Mouse (Mus musculus) common myeloid progenitor, adult 5-6 weeks (primary cell): ENCODE measurements around the gene F3. TPM values are rescaled to one million over a fixed set of nuclear protein-coding genes. Genes with fewer than 3 reads are reported as not detected.

Source experiments
- ATAC-seq: replicated peaks from 2 replicates; pipeline ENCODE4 v1.8.0; 2016; ENCODE audit warnings: low read depth, mild to moderate bottlenecking, moderate TSS enrichment, inconsistent platforms; ENCODE audit not compliant: poor library complexity, severe bottlenecking
- total RNA-seq: library from RNA; stranded (forward); fragments of 200-1000, 187-1606 nt; gene quantifications from 2 replicates; pipeline ENCODE4 v1.2.3, GENCODE M21; 2017

F3 gene
- total RNA-seq, 1 experiment from 2014 or later = 1.5 TPM

- ATAC-seq = no peak
Observed at GRCm38 (mm10) chr3:121703880-121704243, 19.5 kb upstream of the F3 start.

- no peak for ATAC-seq
Observed at GRCm38 (mm10) chr3:121706087-121706486, 17.2 kb upstream of the F3 start.

GRCm38 (mm10) chr3:121707106-121707505, 16.2 kb upstream of the F3 start:
- ATAC-seq = no peak

GRCm38 (mm10) chr3:121710894-121711531, 12.3 kb upstream of the F3 start:
- ATAC-seq = no peak

- no peak for ATAC-seq
Observed at GRCm38 (mm10) chr3:121712222-121712621, 11.1 kb upstream of the F3 start.

GRCm38 (mm10) chr3:121713151-121713701, 10.1 kb upstream of the F3 start:
- peak; percentile 50 for ATAC-seq

- 0 out of 2 replicates have a peak, but pooled peaks have one; percentile 7 for ATAC-seq
Observed at GRCm38 (mm10) chr3:121713816-121714215, 9.5 kb upstream of the F3 start.

- no peak for ATAC-seq
Observed at GRCm38 (mm10) chr3:121714461-121714860, 8.9 kb upstream of the F3 start.

- no peak for ATAC-seq
Observed at GRCm38 (mm10) chr3:121715336-121715735, 8.0 kb upstream of the F3 start.

- ATAC-seq = no peak
Observed at GRCm38 (mm10) chr3:121715741-121716459, 7.4 kb upstream of the F3 start.

- no peak for ATAC-seq
Observed at GRCm38 (mm10) chr3:121716480-121716879, 6.9 kb upstream of the F3 start.

- no peak for ATAC-seq
Observed at GRCm38 (mm10) chr3:121718679-121719078, 4.7 kb upstream of the F3 start.

- ATAC-seq = no peak
Observed at GRCm38 (mm10) chr3:121719701-121720100, 3.6 kb upstream of the F3 start.

GRCm38 (mm10) chr3:121720801-121721690, 2.3 kb upstream of the F3 start:
- no peak for ATAC-seq

GRCm38 (mm10) chr3:121721691-121722070, 1.7 kb upstream of the F3 start:
- peak; percentile 22 for ATAC-seq

- ATAC-seq = no peak
Observed at GRCm38 (mm10) chr3:121723968-121724524, 709 bp downstream of the F3 start.

- no peak for ATAC-seq
Observed at GRCm38 (mm10) chr3:121724553-121724952, 1.2 kb downstream of the F3 start.

- no peak for ATAC-seq
Observed at GRCm38 (mm10) chr3:121725651-121726050, 2.3 kb downstream of the F3 start.

GRCm38 (mm10) chr3:121729678-121730077, 6.3 kb downstream of the F3 start:
- peak; percentile 69; the same call in 1 of the 2 replicates for ATAC-seq

GRCm38 (mm10) chr3:121735542-121735941, 12.2 kb downstream of the F3 start:
- ATAC-seq = no peak
